Mouse (Mus musculus): ENCODE measurements around the gene Dennd5a. TPM values are rescaled to one million over a fixed set of nuclear protein-coding genes. Genes with fewer than 3 reads are reported as not detected.

The Dennd5a gene
- total and polyA plus RNA-seq, 3 experiments = 33.1 to 78.8 (median 64.4) TPM

DNA sequence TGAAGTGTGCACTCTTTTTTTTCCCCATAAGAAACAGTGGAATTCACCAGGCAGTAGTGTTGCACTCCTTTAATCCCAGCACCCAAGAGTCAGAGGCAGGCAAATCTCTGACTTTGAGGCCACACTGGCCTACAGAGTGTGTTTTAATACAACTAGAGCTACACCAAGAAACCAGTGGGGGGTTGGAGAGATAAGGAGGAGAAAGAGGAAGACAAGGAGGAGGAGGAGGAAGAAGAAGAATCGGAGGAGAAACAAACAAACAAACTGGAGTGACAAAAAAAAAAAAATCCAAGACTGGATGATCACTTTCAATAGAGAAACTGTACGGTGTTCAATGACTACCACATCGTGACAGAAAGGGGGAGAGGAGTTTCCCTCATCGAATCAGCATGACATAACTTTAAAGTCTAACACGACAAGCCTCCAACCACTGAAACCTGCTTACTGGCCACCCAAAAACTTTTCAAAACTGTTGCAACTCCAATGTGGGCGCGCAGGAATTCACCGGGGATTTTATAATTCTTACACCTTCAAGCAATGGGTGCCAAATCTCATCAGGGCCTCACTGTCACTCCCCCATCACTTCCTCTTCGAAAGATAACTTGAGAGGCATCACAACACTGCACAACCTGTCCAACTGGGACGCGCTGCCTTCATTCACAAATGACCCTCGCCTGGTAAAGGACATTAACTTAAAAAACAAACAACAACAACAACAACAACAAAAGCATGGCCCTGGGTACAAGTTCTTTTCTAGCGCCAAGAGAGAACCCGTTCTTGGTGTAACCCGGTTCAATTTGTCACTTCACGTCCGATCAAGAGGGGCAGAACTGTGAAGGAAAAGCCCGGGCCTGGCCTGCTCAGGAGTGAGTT, 1.2 kb downstream of the Dennd5a start:
- Histone ChIP-seq H3K27me3 (ENCODE audit: control insufficient read depth in 1 of 2, insufficient read depth in 2 of 2, low read length in 2 of 2) (no peaks in the 10 kb centered on the region), H3K9me3 (replicated peaks; ENCODE audit: insufficient read depth, low read length) (no peaks in the 10 kb centered on the region), H3K4me3 (ENCODE audit: control insufficient read depth in 1 of 2, insufficient read depth in 1 of 2, low read depth in 2 of 2, low read length in 2 of 2) (peak overlapping the region; percentile 76 to 77), H3K36me3 (ENCODE audit: control insufficient read depth in 1 of 2, insufficient read depth in 2 of 2, low read length in 2 of 2) (peaks cover 0 to 26% of the 10 kb centered on the region in 2 experiments; a peak in 2 of 4 replicates), H3K79me2 (ENCODE audit: control insufficient read depth, insufficient read depth, low read length, poor library complexity) (peaks cover 46% of the 10 kb centered on the region), H3K27ac (ENCODE audit: control insufficient read depth, low read depth, low read length) (peak overlapping the region; percentile 94), H3K9ac (ENCODE audit: control insufficient read depth, low read depth, low read length, poor library complexity, severe bottlenecking) (peak overlapping the region; percentile 85), H3K4me1 (ENCODE audit: control insufficient read depth in 1 of 2, insufficient read depth in 2 of 2, low read length in 2 of 2) (peaks cover 9 to 18% of the 10 kb centered on the region in 2 experiments)
- peak; percentile 84 for DNase-seq (ENCODE audit: low read depth, low spot score)
- TF ChIP-seq ZKSCAN1 (IDR thresholded peaks at IDR 0.05; ENCODE audit: low read depth, low read length) = no peak
- no peak for TF ChIP-seq ZC3H11A (IDR thresholded peaks at IDR 0.05; ENCODE audit: low read depth, low read length)
- TF ChIP-seq RAD21 (IDR thresholded peaks at IDR 0.05; ENCODE audit: low read depth, low read length) = no peak
- TF ChIP-seq POLR2AphosphoS5 (IDR thresholded peaks at IDR 0.05; ENCODE audit: borderline replicate concordance, low read depth, low read length) = no peak
- TF ChIP-seq EP300 (IDR thresholded peaks at IDR 0.05; ENCODE audit: low read depth in 1 of 2, low read length in 2 of 2) = peak; percentile 40 to 57
- TF ChIP-seq KAT2A (conservative IDR thresholded peaks at IDR 0.05; ENCODE audit: low read depth, low read length) = no peak
- TF ChIP-seq ZNF384 (IDR thresholded peaks at IDR 0.05; ENCODE audit: low read depth, low read length) = peak; percentile 67; the same call in 1 of the 2 replicates
- no peak for TF ChIP-seq MEF2A (IDR thresholded peaks at IDR 0.05; ENCODE audit: extremely low read depth, insufficient replicate concordance, low read depth, low read length, poor library complexity, severe bottlenecking)
- TF ChIP-seq TBP (IDR thresholded peaks at IDR 0.05; ENCODE audit: low read depth, low read length) = no peak; the same call in 1 of the 2 replicates
- TF ChIP-seq USF1 (IDR thresholded peaks at IDR 0.05; ENCODE audit: low read depth, low read length) = no peak
- TF ChIP-seq TCF12 (IDR thresholded peaks at IDR 0.05; ENCODE audit: low read depth, low read length) = peak; percentile 22; the same call in 1 of the 2 replicates
- TF ChIP-seq MAX (IDR thresholded peaks at IDR 0.05; ENCODE audit: low read length) = 0 out of 2 replicates have a peak, but pooled peaks have one; percentile 53
- TF ChIP-seq TAL1 (IDR thresholded peaks at IDR 0.05; ENCODE audit: low read length) = no peak
- peak in 1 of 2 experiments; percentile 42; a peak in 1 of 4 replicates for TF ChIP-seq POLR2A (IDR thresholded peaks at IDR 0.05; ENCODE audit: control insufficient read depth in 1 of 2, insufficient read depth in 1 of 2, low read depth in 1 of 2, low read length in 2 of 2, poor library complexity in 1 of 2)
- no peak for TF ChIP-seq CHD1 (IDR thresholded peaks at IDR 0.05; ENCODE audit: low read depth, low read length)
- TF ChIP-seq CTCF (IDR thresholded peaks at IDR 0.05 in 2 of 3, conservative IDR thresholded peaks at IDR 0.05 in 1 of 3; ENCODE audit: control insufficient read depth in 1 of 3, insufficient read depth in 1 of 3, low read depth in 2 of 3, low read length in 3 of 3, poor library complexity in 1 of 3, severe bottlenecking in 1 of 3) = no peak
- TF ChIP-seq E2F4 (IDR thresholded peaks at IDR 0.05; ENCODE audit: borderline replicate concordance, low read depth, low read length) = no peak
- TF ChIP-seq HCFC1 (IDR thresholded peaks at IDR 0.05; ENCODE audit: low read depth, low read length) = no peak
- no peak for TF ChIP-seq ELF1 (IDR thresholded peaks at IDR 0.05; ENCODE audit: low read depth, low read length)
- TF ChIP-seq POLR2AphosphoS2 (IDR thresholded peaks at IDR 0.05; ENCODE audit: low read length) = no peak
- TF ChIP-seq MAFK (IDR thresholded peaks at IDR 0.05; ENCODE audit: borderline replicate concordance, low read depth, low read length) = no peak
- peak; percentile 84 for TF ChIP-seq SIN3A (IDR thresholded peaks at IDR 0.05; ENCODE audit: low read length)
- no peak for TF ChIP-seq MYC (IDR thresholded peaks at IDR 0.05; ENCODE audit: low read depth, low read length)
- peak; percentile 90 for TF ChIP-seq MXI1 (IDR thresholded peaks at IDR 0.05; ENCODE audit: low read depth, low read length)
- no peak for TF ChIP-seq JUND (IDR thresholded peaks at IDR 0.05; ENCODE audit: low read depth, low read length)
- TF ChIP-seq GABPA (IDR thresholded peaks at IDR 0.05; ENCODE audit: low read depth, low read length) = no peak
- peak; percentile 86 for TF ChIP-seq GATA1 (IDR thresholded peaks at IDR 0.05; ENCODE audit: low read depth, low read length)
- TF ChIP-seq BHLHE40 (IDR thresholded peaks at IDR 0.05; ENCODE audit: borderline replicate concordance, low read depth, low read length) = no peak
- TF ChIP-seq NRF1 (IDR thresholded peaks at IDR 0.05; ENCODE audit: insufficient read depth, low read depth, low read length, poor library complexity, severe bottlenecking) = no peak
- TF ChIP-seq UBTF (IDR thresholded peaks at IDR 0.05; ENCODE audit: borderline replicate concordance, insufficient read depth, low read depth, low read length) = no peak
- no peak for TF ChIP-seq CHD2 (IDR thresholded peaks at IDR 0.05; ENCODE audit: low read length)
- TF ChIP-seq NELFE (IDR thresholded peaks at IDR 0.05; ENCODE audit: low read depth, low read length) = no peak
- TF ChIP-seq SMC3 (IDR thresholded peaks at IDR 0.05; ENCODE audit: low read depth, low read length) = no peak
- no peak for TF ChIP-seq USF2 (IDR thresholded peaks at IDR 0.05; ENCODE audit: borderline replicate concordance in 1 of 2, insufficient read depth in 1 of 2, low read depth in 1 of 2, low read length in 2 of 2)
- TF ChIP-seq MYB (IDR thresholded peaks at IDR 0.05; ENCODE audit: low read depth, low read length) = 0 out of 2 replicates have a peak, but pooled peaks have one; percentile 45
